Mouse (Mus musculus): ENCODE data around the gene Trim68.

DNA sequence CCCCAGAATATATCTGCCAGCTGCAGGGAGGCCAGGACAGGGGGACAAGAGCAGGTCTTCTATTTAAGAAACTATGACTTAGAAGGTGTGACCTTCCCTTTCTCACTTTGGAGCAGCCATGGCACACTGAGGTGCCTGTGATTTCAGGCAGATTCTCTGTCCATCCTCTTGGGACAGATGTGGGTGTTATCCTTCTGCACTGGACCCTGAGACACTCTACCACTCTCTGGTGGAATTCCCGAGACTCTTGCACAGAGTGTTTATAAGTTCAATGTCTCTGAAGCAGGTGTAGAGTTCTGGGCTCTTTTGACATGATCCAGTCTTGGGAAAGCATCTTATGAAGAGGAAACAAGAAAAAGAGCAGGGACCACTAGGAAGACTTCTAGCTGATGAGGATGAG, 49.0 kb downstream of the Trim68 start, which contains the start of gene Olfr554:
- no peak for TF ChIP-seq CTCF (IDR thresholded peaks at IDR 0.05; ENCODE audit: borderline replicate concordance, insufficient read depth, low read length)
- no peak for TF ChIP-seq POLR2A (IDR thresholded peaks at IDR 0.05; ENCODE audit: low read depth, low read length)

Measured in embryonic fibroblast, embryonic 13.5 days (primary cell).